Mouse (Mus musculus) adrenal gland (tissue): ENCODE data around the gene Susd3.

Source experiments
- intact Hi-C: fragments of 180-260 bp; cut with DNase I; formaldehyde crosslinking; loops from one replicate; pipeline ENCODE4 v1.15.1; 2025

Susd3 gene

GRCm38 (mm10) chr13:49247232-49247739 is 1.2 kb downstream of the Susd3 start:
- intact Hi-C loops: no loop called here

DNA sequence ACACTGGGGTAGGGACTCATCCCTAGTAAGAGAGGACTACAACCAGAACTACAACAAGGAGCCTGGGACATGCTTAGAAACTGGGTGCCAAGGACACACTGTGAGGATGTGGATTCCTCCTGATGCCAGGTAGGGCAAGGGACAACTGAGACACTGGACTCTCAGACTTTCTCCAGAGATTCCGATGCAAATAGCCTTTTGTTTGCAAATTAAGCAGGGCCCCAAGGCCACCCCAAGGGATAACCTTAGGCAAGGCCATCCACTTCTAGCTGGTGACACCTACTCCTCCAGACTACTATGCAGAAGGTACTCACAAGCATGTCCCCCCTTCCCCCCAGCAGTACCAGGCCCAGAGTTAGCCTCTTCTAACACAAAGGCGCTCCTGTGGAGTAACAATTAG is 1.9 kb downstream of the Susd3 start:
- intact Hi-C loops: no loop called here

DNA sequence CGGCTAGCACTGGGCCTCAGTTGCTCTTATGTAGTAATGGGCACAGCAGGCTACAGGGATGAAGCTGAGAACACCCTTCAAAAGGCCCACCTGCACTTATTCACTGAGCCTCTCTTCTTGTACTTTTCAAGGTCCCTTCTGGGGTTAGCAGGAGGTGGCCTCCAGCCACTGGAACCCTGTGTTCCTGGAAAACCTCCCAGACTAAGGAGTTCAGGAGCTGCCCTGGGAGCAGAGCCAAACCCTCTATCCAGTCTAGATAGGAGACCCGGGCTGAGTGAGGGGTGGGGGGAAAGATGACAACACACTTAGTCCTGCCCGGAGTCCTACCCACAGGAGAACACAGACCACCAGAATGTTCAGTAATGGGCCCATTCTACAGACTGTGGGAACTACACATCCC is 2.5 kb downstream of the Susd3 start:
- intact Hi-C loops: no loop called here

DNA sequence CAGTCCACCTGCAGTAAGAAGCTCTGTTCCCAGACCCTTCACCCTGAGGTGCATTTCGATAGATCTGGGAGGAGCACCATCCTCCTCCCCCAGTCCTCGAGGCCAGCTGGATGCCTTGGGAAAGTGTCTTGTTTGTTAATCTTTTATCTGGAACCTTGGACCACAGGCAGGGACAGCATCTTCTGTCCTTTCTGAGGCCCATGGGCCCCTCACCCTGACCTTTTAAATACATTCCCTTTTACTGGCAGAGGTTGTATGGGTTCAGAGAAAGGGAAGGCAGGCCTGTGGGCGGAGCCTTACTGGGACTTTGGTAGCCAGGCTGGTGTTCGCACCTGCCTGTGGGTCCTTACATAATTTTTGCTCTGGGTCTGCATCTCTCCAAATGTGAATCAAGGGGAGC is 3.3 kb downstream of the Susd3 start:
- intact Hi-C loops: no loop called here

GRCm38 (mm10) chr13:49243492-49243891 is 5.0 kb downstream of the Susd3 start:
- intact Hi-C loops: no loop called here

DNA sequence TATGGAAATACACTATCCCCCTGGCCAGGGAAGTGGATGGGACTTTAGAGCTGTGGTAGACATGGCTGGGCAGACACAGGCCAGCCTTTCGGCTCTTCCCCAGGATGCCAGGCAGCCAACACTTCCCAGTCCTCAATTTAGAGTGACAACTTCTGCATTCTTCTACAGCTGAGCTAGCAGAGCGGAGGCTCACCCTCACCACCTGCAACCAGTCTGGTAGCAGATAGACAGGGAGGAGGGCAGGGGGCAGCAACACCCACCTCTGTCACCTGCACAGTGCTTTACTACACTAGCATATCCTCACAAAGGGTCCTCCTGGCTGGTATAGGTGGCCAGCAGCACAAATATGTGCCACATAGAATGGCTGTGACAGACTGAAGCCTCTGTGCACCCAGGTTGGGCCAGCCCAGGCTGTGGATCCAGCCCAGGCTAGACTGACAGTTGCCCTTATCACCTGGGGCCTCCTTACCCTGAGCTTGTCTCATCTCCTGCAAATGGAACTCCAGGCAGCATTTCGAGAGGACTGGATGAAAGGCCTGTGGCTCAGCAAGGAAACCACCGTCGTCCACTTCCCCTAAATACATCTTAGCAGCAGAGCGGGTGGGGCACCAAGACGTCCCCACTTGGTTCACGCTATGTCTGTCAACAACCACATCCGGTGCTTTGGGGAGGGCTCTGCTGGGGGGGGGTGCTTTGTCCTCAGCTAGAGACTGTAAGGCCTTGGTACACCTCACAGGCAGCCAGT is 6.0 kb downstream of the Susd3 start:
- intact Hi-C loops: no loop called here

GRCm38 (mm10) chr13:49238737-49239136 is 9.8 kb downstream of the Susd3 start:
- intact Hi-C loops: no loop called here

DNA sequence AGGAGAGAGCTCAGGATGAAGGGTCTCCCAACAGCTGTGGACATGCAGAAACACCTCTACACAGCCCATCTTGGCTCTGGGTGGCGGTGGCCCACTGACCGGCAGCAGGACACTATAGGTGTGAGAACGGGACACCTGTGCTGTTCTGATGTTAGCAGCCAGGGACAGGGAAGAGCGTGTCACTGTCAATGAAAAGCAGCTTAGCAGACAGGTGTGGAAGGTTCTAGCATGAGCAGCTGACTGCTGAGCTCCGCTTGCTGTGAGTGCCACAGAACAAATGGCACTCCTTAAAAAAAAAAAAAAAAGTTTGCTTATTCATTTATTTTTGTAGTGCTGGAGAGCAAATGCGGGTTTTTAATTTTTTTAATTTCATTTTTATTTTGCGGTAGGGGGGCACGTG is 10.9 kb downstream of the Susd3 start:
- intact Hi-C loops: no loop called here

- intact Hi-C loops: no loop called here
These were observed 13.8 kb downstream of the Susd3 start for GRCm38 (mm10) chr13:49234711-49235110.

- intact Hi-C loops: no loop called here
These were observed 14.5 kb downstream of the Susd3 start for GRCm38 (mm10) chr13:49233792-49234572.

GRCm38 (mm10) chr13:49225633-49226032 is 22.9 kb downstream of the Susd3 start:
- intact Hi-C loops: no loop called here

- intact Hi-C loops: no loop called here
These were observed 23.3 kb downstream of the Susd3 start for GRCm38 (mm10) chr13:49225159-49225558.

DNA sequence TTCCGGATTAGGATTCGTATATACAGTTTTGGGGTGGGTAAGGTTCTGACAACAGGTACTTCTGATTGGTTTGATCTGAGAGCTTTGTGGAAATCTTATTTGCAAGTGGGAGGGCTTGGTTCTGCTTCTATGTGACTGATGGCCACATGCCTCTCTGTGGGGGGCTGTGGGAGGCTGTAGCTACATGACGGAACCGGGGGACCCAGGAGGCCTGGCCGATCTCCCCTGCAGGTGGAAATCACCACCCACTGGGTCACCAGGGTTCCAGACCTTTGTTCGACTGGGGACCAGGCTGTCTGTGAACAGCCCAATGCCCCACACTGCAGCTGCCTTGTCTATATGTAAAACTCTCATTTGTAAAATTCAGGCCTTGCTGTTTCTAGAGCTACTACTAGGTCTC is 23.8 kb downstream of the Susd3 start:
- intact Hi-C loops: no loop called here

DNA sequence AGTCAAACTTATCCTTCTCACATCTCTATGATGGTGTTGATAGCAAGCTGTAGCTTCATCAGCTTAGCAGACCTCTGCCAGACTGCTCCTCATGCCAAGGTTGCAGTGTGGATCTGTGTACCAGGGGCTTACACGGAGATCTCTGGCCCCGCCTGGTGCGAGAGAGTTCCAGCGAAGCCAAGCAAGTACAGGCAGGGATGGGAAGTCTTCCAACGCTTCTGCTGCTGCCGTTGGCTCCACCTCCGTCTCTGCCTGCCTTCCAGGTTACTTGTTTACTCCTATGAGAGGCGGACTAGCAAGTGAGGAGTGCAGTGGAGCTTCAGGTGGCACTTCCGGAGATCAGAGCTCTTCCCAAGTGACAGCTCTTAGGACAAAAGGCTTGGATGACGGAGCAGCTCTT is 24.2 kb downstream of the Susd3 start:
- intact Hi-C loops: no loop called here

- intact Hi-C loops: no loop called here
These were observed 27.6 kb downstream of the Susd3 start for GRCm38 (mm10) chr13:49220912-49221311.

DNA sequence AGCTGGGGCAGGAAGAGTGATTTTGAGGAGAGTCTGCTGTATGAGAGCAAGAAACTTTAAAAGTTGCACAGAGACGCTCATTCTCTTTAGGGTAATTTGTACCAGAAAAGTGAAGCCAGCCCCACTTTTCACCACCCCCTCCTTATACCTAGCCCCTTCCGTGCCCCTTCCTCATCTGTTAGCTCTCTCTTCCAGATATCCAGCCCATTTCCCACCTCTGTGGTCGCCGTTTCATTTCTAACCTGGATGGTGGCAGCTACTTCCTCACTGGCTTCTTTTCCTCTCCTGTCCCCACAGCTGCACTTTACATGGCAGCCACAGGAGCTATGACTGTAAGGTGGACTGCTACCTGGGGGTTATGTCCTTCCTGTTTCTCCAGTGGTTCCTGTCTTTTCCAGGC is 29.1 kb downstream of the Susd3 start:
- intact Hi-C loops: loop anchor here (10.0 kb wide), 1 partner anchor 165 kb away; no protein-coding TSS in a partner anchor

GRCm38 (mm10) chr13:49218651-49219050 is 29.9 kb downstream of the Susd3 start:
- intact Hi-C loops: loop anchor here (10.0 kb wide), 1 partner anchor 166 kb away; no protein-coding TSS in a partner anchor

DNA sequence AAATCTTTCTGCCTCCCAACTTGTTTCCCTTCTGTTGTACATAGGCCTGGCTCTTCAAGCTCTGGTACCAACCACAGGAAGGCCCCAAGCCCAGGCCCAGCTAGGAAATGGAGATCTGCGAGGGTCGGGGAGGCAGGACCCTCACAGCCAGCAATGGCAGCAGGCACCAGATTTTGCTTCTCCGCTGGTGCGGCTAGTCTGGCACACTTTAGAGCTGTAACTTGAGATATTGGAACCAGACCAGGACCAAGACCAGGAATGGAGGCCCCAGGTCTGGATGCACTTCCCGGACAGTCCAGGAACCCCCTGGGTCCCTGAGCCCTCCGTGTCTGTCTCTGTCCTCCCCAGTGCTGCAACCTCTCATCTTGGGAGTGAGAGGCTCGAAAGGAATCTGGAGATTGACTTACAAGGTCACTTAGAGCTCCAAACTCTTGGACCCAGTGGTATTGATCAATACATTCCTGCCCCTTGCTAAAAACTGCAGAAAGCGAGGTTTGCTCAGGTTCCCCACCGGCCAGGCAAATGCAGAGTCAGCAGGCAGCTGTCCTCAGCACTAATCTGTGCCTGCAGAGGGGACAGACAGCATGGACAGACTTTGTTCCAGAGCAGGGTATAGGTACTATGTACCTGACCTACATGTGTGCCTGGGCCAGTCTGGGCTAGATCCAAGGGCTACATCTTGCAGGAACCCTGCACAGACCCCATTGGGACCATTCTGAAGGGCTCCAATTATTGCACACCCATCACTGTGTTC is 31.5 kb downstream of the Susd3 start:
- intact Hi-C loops: loop anchor here (10.0 kb wide), 1 partner anchor 168 kb away; no protein-coding TSS in a partner anchor

- intact Hi-C loops: loop anchor here (10.0 kb wide), 1 partner anchor 169 kb away; no protein-coding TSS in a partner anchor
These were observed 32.3 kb downstream of the Susd3 start for GRCm38 (mm10) chr13:49216220-49216552.

- intact Hi-C loops: loop anchor here (10.0 kb wide), 1 partner anchor 169 kb away; no protein-coding TSS in a partner anchor
These were observed 32.8 kb downstream of the Susd3 start, which contains the start of gene Card19 for GRCm38 (mm10) chr13:49215504-49216219. Gene Card19 (minus strand): TSS chr13:49216037.

DNA sequence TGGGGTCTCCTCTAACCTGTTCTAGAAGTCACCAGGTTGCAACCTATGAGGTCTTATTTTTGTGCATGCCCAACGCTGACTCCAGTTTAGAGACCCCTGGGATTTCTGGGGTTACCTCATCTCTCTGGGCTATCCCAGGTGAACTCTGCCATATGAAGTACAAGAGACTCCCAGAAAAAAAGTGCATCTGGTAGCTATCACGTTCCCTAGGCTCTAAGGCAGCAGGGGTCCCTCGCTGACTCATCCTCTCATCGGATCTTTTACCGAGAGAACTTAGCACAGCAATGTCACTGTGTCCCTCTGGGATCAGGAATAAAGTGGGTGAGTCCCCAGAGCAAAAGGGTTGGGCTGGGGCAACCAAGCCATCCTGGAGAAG is 33.4 kb downstream of the Susd3 start:
- intact Hi-C loops: loop anchor here (10.0 kb wide), 1 partner anchor 170 kb away; no protein-coding TSS in a partner anchor
